Mouse (Mus musculus): Measurements from ENCODE around the gene Fbxl14.

The Fbxl14 gene

DNA sequence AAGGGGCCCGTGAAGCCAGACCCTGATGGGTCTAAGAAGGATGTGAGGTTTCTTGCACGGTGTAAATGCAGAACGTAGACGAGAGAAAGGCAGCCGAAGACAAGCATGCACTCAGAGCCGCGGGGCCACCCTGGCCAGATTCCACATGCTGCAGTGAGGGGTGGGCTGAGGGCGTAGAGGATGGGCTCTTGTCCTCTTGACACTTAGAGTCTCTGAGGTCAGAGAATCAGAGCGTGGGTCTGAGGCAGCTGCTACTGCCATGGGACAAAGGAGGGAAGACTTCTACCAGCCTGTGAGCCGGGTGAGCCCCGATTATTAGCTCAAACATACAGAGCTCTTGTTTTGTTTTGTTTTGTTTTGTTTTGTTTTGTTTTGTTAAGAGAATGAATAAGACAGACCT, 11.1 kb downstream of the Fbxl14 start:
- ATAC-seq (ENCODE audit: insufficient number of reproducible peaks, low FRiP score, low TSS enrichment), result no peak

GRCm38 (mm10) chr6:119491006-119491405, 11.5 kb downstream of the Fbxl14 start:
- ATAC-seq (ENCODE audit: insufficient number of reproducible peaks, low FRiP score, low TSS enrichment), result no peak

GRCm38 (mm10) chr6:119491997-119492629, 12.6 kb downstream of the Fbxl14 start:
- ATAC-seq (ENCODE audit: insufficient number of reproducible peaks, low FRiP score, low TSS enrichment), result no peak

DNA sequence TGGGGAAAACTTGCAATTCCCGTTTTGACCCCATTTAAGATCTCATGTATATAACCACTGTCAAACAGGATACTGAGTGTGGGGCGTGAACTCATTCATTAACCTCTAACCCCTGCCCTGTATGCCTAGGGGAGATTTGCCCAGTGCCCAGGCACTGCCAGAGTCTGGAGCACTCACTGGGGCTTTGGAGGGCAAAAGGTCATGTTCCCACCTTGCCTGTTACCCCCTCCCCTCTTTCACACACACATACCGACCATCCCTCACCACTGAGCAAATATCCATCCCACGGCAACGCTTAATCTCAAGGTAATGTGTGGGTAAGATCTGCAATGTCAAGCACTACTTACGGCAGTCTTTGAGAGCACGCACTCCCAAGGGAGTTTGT, 13.2 kb downstream of the Fbxl14 start:
- no peak for ATAC-seq (ENCODE audit: insufficient number of reproducible peaks, low FRiP score, low TSS enrichment)

DNA sequence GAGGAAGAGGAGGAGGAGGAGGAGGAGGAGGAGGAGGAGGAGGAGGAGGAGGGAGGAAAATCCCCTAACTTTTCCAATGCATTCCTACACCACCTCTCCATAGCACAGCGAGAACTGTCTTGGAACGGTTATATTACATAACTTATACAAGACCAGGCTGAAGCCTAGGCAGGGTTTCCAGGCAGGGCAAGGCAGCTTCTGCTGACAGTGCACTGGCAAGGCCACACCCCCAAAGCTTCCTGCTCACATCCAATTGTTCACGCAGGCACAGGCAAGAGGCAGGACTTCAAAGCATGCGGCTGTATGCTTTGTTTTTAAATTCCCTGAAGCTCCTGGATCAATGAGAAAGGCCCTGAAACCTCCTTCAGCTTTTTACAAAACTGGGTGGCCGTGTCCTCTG, 19.8 kb downstream of the Fbxl14 start:
- no peak for ATAC-seq (ENCODE audit: insufficient number of reproducible peaks, low FRiP score, low TSS enrichment)

DNA sequence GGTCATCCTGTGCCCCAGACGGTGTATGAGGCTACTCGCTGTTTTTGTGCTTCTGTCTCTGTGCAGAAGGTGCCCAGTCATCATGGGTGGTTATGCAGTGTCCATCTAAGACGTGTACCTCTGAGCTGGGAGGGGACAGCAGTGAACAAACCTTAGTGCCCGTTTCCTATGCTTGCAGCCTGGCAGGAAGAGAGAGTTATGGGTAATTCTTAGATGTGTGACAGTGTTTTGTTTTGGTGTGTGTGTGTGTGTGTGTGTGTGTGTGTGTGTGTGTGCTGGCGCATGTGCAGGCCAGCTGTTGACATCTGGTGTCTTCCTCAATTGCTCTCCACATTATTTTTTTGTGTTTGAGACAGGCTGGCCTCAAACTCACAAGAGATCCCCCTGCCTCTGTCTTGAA, 20.6 kb downstream of the Fbxl14 start:
- no peak for ATAC-seq (ENCODE audit: insufficient number of reproducible peaks, low FRiP score, low TSS enrichment)

DNA sequence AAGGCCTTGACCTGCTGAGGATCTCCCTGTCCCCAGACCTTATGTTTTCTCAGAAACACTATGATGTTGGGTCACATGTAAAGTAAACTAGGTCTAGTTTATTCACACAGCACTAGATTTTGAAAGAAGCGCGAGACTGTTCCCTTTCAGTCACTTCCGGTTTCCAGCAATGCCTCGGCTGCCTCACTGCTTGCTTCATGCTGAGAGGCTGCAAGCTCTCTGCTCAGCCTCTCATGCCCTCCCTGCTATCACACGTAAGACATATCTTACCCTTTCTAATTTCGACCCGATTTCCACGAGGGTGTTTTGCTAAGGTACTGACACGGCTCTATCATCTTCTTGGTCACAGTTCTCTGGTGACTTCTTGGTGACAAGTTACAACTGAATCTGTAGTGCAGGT, 22.6 kb downstream of the Fbxl14 start:
- ATAC-seq (ENCODE audit: insufficient number of reproducible peaks, low FRiP score, low TSS enrichment), result no peak

- ATAC-seq (ENCODE audit: insufficient number of reproducible peaks, low FRiP score, low TSS enrichment), result no peak
Observed at GRCm38 (mm10) chr6:119504756-119505155, 25.3 kb downstream of the Fbxl14 start.

DNA sequence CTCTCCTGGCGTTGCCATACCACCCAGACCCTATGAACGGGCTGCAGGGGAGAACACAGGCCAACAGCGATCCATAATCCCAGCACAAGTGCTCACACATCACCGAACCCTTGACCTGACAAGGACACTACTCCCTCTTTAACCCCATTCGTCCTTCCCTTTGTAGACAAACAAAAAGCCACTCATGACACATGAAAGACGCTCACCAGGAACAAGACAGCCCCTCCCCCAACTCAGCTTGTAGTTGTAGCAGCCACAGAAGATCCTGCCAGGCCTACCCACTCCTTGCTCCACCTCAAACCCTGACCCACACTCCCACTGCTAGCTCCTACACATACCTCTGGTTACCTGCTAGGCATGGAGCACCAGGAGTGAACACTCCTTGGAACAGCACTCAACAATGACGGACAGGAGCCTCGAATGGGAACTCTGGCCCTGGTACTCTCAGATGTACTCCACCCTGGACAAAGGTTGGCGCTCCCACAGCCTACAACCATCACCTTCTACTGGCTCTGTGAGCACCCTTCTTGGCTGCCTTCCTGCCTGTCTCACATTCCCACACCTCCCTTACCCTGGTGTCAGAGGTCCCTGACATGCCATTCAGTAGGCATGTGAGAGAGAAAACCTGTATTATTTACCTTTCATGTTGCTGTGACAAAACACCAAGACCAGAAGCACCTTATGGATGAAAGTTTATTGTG, 26.2 kb downstream of the Fbxl14 start:
- ATAC-seq (ENCODE audit: insufficient number of reproducible peaks, low FRiP score, low TSS enrichment), result no peak

DNA sequence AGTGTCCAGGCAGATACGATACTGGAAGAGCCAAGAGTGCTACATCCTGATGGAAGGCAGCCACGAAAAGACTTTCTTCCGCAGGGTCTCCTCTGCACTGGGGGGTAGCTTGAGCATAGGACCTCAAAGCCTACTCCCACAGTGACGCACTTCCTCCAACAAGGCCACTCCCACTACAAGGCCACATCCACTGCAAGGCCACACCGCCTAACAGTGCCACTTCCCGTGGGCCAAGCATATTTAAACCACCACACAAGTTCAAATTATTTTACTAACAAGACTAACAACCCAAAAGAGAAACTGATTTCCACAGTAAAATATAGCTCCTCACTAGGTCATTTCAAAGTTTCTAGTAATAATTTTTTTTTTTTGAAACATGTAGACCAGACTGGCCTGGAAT, 28.8 kb downstream of the Fbxl14 start:
- ATAC-seq (ENCODE audit: insufficient number of reproducible peaks, low FRiP score, low TSS enrichment), result no peak

- no peak for ATAC-seq (ENCODE audit: insufficient number of reproducible peaks, low FRiP score, low TSS enrichment)
Observed at GRCm38 (mm10) chr6:119508634-119509375, 29.3 kb downstream of the Fbxl14 start.

DNA sequence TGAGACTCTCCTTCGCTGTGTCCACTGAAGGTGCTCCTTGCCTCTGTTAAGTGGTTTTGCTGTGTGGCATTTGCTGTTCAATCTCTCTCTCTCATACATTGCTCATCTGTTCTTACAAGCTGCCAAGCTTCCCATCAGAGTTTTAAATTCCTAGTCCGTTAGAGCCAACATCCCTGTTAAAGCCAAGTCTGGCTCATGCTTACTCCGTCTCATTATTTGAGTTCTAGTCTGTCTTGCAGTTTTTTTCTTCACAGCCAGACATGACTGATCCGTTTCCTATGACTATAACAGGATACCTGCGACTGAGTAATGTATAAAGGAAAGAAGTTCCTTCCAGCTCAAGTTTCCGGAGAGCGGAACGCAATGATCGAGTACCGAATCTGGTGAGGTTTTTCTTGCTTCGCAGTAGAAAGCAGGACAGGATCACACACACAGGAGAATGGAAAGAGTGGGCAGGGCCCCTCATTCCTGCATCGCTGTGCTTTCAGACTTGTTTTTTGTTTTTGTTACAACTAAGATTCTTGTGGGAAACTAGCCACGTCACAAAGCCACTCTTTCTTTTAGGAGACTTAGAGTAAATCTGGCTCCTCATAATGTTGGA, 30.1 kb downstream of the Fbxl14 start:
- ATAC-seq (ENCODE audit: insufficient number of reproducible peaks, low FRiP score, low TSS enrichment), result no peak

- no peak for ATAC-seq (ENCODE audit: insufficient number of reproducible peaks, low FRiP score, low TSS enrichment)
Observed at GRCm38 (mm10) chr6:119512701-119513100, 33.2 kb downstream of the Fbxl14 start.

DNA sequence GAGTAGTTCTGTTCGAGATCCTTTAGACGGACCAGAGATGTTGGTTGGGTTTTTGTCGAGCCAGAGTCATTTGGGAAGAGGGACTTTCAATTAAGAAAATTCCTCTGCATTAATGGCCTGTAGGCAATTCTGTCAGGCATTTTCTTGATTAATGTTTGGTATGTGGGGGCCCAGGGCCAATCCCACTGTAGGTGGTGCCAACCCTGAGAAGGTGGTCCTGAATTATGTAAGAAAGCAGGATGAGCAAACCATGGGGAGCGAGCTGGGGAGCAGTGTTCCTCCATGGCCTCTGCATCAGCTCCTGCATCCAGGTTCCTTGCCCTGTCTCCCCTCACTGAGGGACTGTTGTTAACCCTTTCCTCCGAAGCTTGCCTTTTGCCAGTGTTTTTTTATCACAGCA, 34.0 kb downstream of the Fbxl14 start:
- ATAC-seq (ENCODE audit: insufficient number of reproducible peaks, low FRiP score, low TSS enrichment), result no peak

GRCm38 (mm10) chr6:119514085-119514484, 34.6 kb downstream of the Fbxl14 start:
- ATAC-seq (ENCODE audit: insufficient number of reproducible peaks, low FRiP score, low TSS enrichment), result no peak

- no peak for ATAC-seq (ENCODE audit: insufficient number of reproducible peaks, low FRiP score, low TSS enrichment)
Observed at GRCm38 (mm10) chr6:119520731-119521130, 41.3 kb downstream of the Fbxl14 start.

DNA sequence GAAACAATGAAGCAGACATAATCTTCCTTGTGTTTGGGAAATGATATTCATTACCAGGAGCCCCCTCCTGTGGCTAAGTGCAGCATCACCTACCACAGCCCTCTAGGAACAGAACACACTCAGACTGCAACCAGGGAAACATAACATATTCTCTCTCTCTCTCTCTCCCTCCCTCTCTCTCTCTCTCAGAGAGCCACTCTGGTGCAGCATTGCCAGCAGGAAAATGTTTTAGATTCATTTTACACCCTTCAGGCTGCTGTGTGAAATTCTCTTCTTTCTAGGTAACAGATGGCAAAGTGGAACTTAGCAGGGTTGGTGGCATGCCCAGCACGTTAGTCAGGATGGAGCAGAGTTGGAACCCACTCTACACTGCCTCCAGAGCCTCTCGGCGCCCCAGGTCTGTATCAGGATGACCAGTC, 42.0 kb downstream of the Fbxl14 start:
- ATAC-seq (ENCODE audit: insufficient number of reproducible peaks, low FRiP score, low TSS enrichment), result peak; percentile 74

- ATAC-seq (ENCODE audit: insufficient number of reproducible peaks, low FRiP score, low TSS enrichment), result no peak
Observed at GRCm38 (mm10) chr6:119521931-119522391, 42.5 kb downstream of the Fbxl14 start.

GRCm38 (mm10) chr6:119526498-119526897, 47.0 kb downstream of the Fbxl14 start:
- ATAC-seq (ENCODE audit: insufficient number of reproducible peaks, low FRiP score, low TSS enrichment), result no peak

DNA sequence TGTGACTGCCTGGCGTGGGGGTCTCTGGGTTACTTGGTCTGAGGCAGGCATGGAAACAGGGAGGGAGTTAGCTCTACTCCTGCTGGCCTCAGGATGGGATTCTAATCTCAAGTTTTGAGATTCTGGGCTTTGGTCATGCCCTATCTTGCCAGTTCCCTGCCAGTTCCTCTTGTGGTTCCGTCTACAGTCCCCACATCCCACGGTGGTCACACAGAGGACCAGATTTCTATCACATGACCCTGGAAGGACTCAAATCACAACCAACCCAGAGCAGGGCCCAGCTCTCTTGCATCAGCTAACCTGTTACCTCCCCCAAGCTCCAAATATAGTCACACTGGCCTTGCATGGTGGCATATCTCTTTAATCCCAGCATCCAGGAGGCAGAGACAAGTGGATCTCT, 50.2 kb downstream of the Fbxl14 start:
- no peak for ATAC-seq (ENCODE audit: insufficient number of reproducible peaks, low FRiP score, low TSS enrichment)
